Mouse (Mus musculus): ENCODE measurements around the gene Plxna2. TPM values are rescaled to one million over a fixed set of nuclear protein-coding genes. Genes with fewer than 3 reads are reported as not detected.

Gene Plxna2
- polyA plus RNA-seq, 2 experiments: 11.0 to 11.9 TPM

GRCm38 (mm10) chr1:194619353-194620244 lies 1.6 kb downstream of the Plxna2 start:
- Histone ChIP-seq H3K27me3 (ENCODE audit: control insufficient read depth, insufficient read depth, low read length) (0 out of 2 replicates have a peak, but pooled peaks cover 8% of the 10 kb centered on the region), H3K9me3 (ENCODE audit: control insufficient read depth, low read length) (no peaks in the 10 kb centered on the region), H3K4me3 (replicated peaks; ENCODE audit: low read length) (peak overlapping the region; percentile 71), H3K4me2 (replicated peaks; ENCODE audit: low read depth, low read length, severe bottlenecking) (peak overlapping the region; percentile 98), H3K4me1 (ENCODE audit: control insufficient read depth, insufficient read depth, low read length) (peaks cover 8% of the 10 kb centered on the region; the same call in 1 of the 2 replicates), H3K36me3 (ENCODE audit: control insufficient read depth, insufficient read depth, low read length) (no peaks in the 10 kb centered on the region), H3K9ac (ENCODE audit: low read depth, low read length, severe bottlenecking) (peak overlapping the region; percentile 70), H3K27ac (replicated peaks; ENCODE audit: low read depth, low read length) (peak overlapping the region; percentile 55; the same call in 1 of the 2 replicates)
- TF ChIP-seq POLR2A (IDR thresholded peaks at IDR 0.05; ENCODE audit: borderline replicate concordance, extremely low read depth, insufficient read depth, insufficient read length): no peak
- DNase-seq (ENCODE audit: low spot score) (peak; percentile 84), ATAC-seq (ENCODE audit: low FRiP score, low read depth) (peak; percentile 91)
- WGBS: 2% methylated on average over 55 of the region's 62 CpGs

GRCm38 (mm10) chr1:194620245-194620991 lies 2.4 kb downstream of the Plxna2 start:
- Histone ChIP-seq H3K4me3 (replicated peaks; ENCODE audit: low read length) (peak overlapping the region; percentile 71), H3K27ac (replicated peaks; ENCODE audit: low read depth, low read length) (peak overlapping the region; percentile 55; the same call in 1 of the 2 replicates), H3K9me3 (ENCODE audit: control insufficient read depth, low read length) (no peaks in the 10 kb centered on the region), H3K9ac (ENCODE audit: low read depth, low read length, severe bottlenecking) (peak overlapping the region; percentile 70), H3K27me3 (ENCODE audit: control insufficient read depth, insufficient read depth, low read length) (0 out of 2 replicates have a peak, but pooled peaks cover 8% of the 10 kb centered on the region), H3K4me1 (ENCODE audit: control insufficient read depth, insufficient read depth, low read length) (peaks cover 9% of the 10 kb centered on the region; the same call in 1 of the 2 replicates), H3K36me3 (ENCODE audit: control insufficient read depth, insufficient read depth, low read length) (no peaks in the 10 kb centered on the region), H3K4me2 (replicated peaks; ENCODE audit: low read depth, low read length, severe bottlenecking) (peak overlapping the region; percentile 98)
- ATAC-seq (ENCODE audit: low FRiP score, low read depth) (peak; percentile 9; the same call in 1 of the 2 replicates), DNase-seq (ENCODE audit: low spot score) (peak; percentile 18)
- 4% methylated on average over 38 of the region's 56 CpGs for WGBS
- TF ChIP-seq POLR2A (IDR thresholded peaks at IDR 0.05; ENCODE audit: borderline replicate concordance, extremely low read depth, insufficient read depth, insufficient read length): no peak

GRCm38 (mm10) chr1:194622174-194622573 lies 4.2 kb downstream of the Plxna2 start:
- peaks cover 9% of the 10 kb centered on the region; the same call in 1 of the 2 replicates for H3K4me1 ChIP-seq (ENCODE audit: control insufficient read depth, insufficient read depth, low read length)
- no peak overlapping the region for H3K9ac ChIP-seq (ENCODE audit: low read depth, low read length, severe bottlenecking)

GRCm38 (mm10) chr1:194622677-194623076 lies 4.7 kb downstream of the Plxna2 start:
- no peak for DNase-seq (ENCODE audit: low spot score)
- Histone ChIP-seq H3K9ac (ENCODE audit: low read depth, low read length, severe bottlenecking) (no peak overlapping the region), H3K4me1 (ENCODE audit: control insufficient read depth, insufficient read depth, low read length) (peaks cover 13% of the 10 kb centered on the region; the same call in 1 of the 2 replicates), H3K9me3 (ENCODE audit: control insufficient read depth, low read length) (no peaks in the 10 kb centered on the region), H3K4me2 (replicated peaks; ENCODE audit: low read depth, low read length, severe bottlenecking) (peak overlapping the region; percentile 98; the same call in 1 of the 2 replicates), H3K27ac (replicated peaks; ENCODE audit: low read depth, low read length) (no peak overlapping the region), H3K4me3 (replicated peaks; ENCODE audit: low read length) (peak overlapping the region; percentile 71; the same call in 1 of the 2 replicates), H3K36me3 (ENCODE audit: control insufficient read depth, insufficient read depth, low read length) (no peaks in the 10 kb centered on the region), H3K27me3 (ENCODE audit: control insufficient read depth, insufficient read depth, low read length) (0 out of 2 replicates have a peak, but pooled peaks cover 8% of the 10 kb centered on the region)
- WGBS: 72% methylated on average over 2 of the region's 2 CpGs
- no peak for TF ChIP-seq POLR2A (IDR thresholded peaks at IDR 0.05; ENCODE audit: borderline replicate concordance, extremely low read depth, insufficient read depth, insufficient read length)
- no peak for ATAC-seq (ENCODE audit: low FRiP score, low read depth)

More at GRCm38 (mm10) chr1:194622174-194622573, 4.2 kb downstream of the Plxna2 start:
- no peak for DNase-seq (ENCODE audit: low spot score)
- Histone ChIP-seq H3K4me3 (replicated peaks; ENCODE audit: low read length) (peak overlapping the region; percentile 71), H3K9me3 (ENCODE audit: control insufficient read depth, low read length) (no peaks in the 10 kb centered on the region), H3K27ac (replicated peaks; ENCODE audit: low read depth, low read length) (no peak overlapping the region), H3K27me3 (ENCODE audit: control insufficient read depth, insufficient read depth, low read length) (0 out of 2 replicates have a peak, but pooled peaks cover 8% of the 10 kb centered on the region), H3K4me2 (replicated peaks; ENCODE audit: low read depth, low read length, severe bottlenecking) (peak overlapping the region; percentile 98), H3K36me3 (ENCODE audit: control insufficient read depth, insufficient read depth, low read length) (no peaks in the 10 kb centered on the region)
- no peak for ATAC-seq (ENCODE audit: low FRiP score, low read depth)
- TF ChIP-seq POLR2A (IDR thresholded peaks at IDR 0.05; ENCODE audit: borderline replicate concordance, extremely low read depth, insufficient read depth, insufficient read length): no peak
- 77% methylated on average over 3 of the region's 3 CpGs for WGBS

GRCm38 (mm10) chr1:194623641-194624040 lies 5.6 kb downstream of the Plxna2 start:
- no peaks in the 10 kb centered on the region for H3K9me3 ChIP-seq (ENCODE audit: control insufficient read depth, low read length)
- ATAC-seq (ENCODE audit: low FRiP score, low read depth) (no peak), DNase-seq (ENCODE audit: low spot score) (no peak)
- H3K4me2 ChIP-seq (replicated peaks; ENCODE audit: low read depth, low read length, severe bottlenecking): 0 out of 2 replicates have a peak overlapping the region, but pooled peaks have one; percentile 3
- no peak overlapping the region for H3K4me3 ChIP-seq (replicated peaks; ENCODE audit: low read length)
- 0 out of 2 replicates have a peak, but pooled peaks cover 8% of the 10 kb centered on the region for H3K27me3 ChIP-seq (ENCODE audit: control insufficient read depth, insufficient read depth, low read length)
- H3K27ac ChIP-seq (replicated peaks; ENCODE audit: low read depth, low read length): no peak overlapping the region
- no peak for TF ChIP-seq POLR2A (IDR thresholded peaks at IDR 0.05; ENCODE audit: borderline replicate concordance, extremely low read depth, insufficient read depth, insufficient read length)
- 82% methylated on average over 3 of the region's 3 CpGs for WGBS
- H3K36me3 ChIP-seq (ENCODE audit: control insufficient read depth, insufficient read depth, low read length): no peaks in the 10 kb centered on the region
- H3K9ac ChIP-seq (ENCODE audit: low read depth, low read length, severe bottlenecking): no peak overlapping the region
- peaks cover 15% of the 10 kb centered on the region; the same call in 1 of the 2 replicates for H3K4me1 ChIP-seq (ENCODE audit: control insufficient read depth, insufficient read depth, low read length)
